Mouse (Mus musculus) embryonic facial prominence, embryonic 12.5 days (tissue): Measurements from ENCODE around the gene Nek10. TPM values are rescaled to one million over a fixed set of nuclear protein-coding genes. Genes with fewer than 3 reads are reported as not detected.
A peak's percentile ranks its signal among the peaks of the same experiment; 100 is the strongest.

ENCODE experiments used
- ATAC-seq: fragments of 200-750 bp; cut with Nextera tagmentation; 2 replicates; pipeline ENCODE4 v1.8.0; 2017; ENCODE audit not compliant: insufficient number of reproducible peaks, insufficient read depth, low FRiP score, low TSS enrichment
- H3K27ac ChIP-seq: fragments of 300-500 bp; sonication (generic); 2 replicates; pipeline ENCODE4 v1.5.1; 2016; ENCODE audit warnings: mild to moderate bottlenecking
- H3K27me3 ChIP-seq: fragments of 300-500 bp; sonication (generic); 2 replicates; pipeline ENCODE4 v1.6.1; 2016; ENCODE audit warnings: mild to moderate bottlenecking, moderate library complexity
- H3K36me3 ChIP-seq: fragments of 300-500 bp; sonication (generic); 2 replicates; pipeline ENCODE4 v1.6.1; 2016; ENCODE audit warnings: mild to moderate bottlenecking
- H3K4me1 ChIP-seq: fragments of 300-500 bp; sonication (generic); 2 replicates; pipeline ENCODE4 v1.6.1; 2016
- H3K4me2 ChIP-seq: fragments of 300-500 bp; sonication (generic); replicated peaks from 2 replicates; pipeline ENCODE4 v1.6.1; 2016; ENCODE audit warnings: mild to moderate bottlenecking, moderate library complexity
- H3K4me3 ChIP-seq: fragments of 300-500 bp; sonication (generic); 2 replicates; pipeline ENCODE4 v1.5.1; 2016; ENCODE audit warnings: mild to moderate bottlenecking
- H3K9ac ChIP-seq: fragments of 300-500 bp; sonication (generic); 2 replicates; pipeline ENCODE4 v1.6.1; 2016; ENCODE audit warnings: mild to moderate bottlenecking, moderate library complexity
- H3K9me3 ChIP-seq: fragments of 300-500 bp; sonication (generic); 2 replicates; pipeline ENCODE4 v1.6.1; 2016; ENCODE audit warnings: mild to moderate bottlenecking, moderate library complexity
- WGBS: fragments of 180-500 bp; shearing (Covaris S2); methylation state at CpG from one replicate; pipeline ENCODE4 v1.1.7; 2016; 5-methylcytosine and 5-hydroxymethylcytosine counted together
- polyA plus RNA-seq: library from polyadenylated mRNA; unstranded; fragments of >200 nt; fragmentation: Nextera tagmentation; extraction: Ambion mirVana; gene quantifications from 2 replicates; pipeline ENCODE4 v1.2.1, GENCODE M21; 2016

Gene Nek10
- polyA plus RNA-seq, 1 experiment from 2014 or later, result 0.09 TPM

DNA sequence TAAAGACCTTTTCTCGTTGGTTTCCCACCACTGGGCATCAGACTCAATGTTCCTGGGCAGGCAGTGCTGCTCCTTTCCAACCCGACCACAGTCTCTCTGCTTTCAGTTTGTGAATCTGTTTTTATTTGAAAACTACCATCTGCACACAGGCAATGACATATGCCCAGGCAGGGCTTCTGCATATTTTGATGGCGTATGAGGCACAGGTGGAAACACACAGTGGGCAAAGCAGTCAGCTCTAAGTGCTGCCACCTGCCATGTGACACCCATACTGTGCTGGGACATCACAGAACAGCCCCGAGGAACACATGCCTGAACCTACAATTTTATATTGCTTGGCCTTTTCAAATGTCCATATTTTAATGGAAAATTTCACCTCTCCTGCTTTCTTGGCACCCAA, 68.5 kb downstream of the Nek10 start:
- Histone ChIP-seq H3K9me3 (no peaks in the 10 kb centered on the region), H3K4me3 (no peak overlapping the region), H3K4me2 (no peak overlapping the region), H3K27ac (no peak overlapping the region), H3K9ac (no peak overlapping the region), H3K36me3 (no peaks in the 10 kb centered on the region), H3K27me3 (no peaks in the 10 kb centered on the region), H3K4me1 (no peaks in the 10 kb centered on the region)
- no peak for ATAC-seq
- 69% methylated on average over 4 of the region's 4 CpGs for WGBS

DNA sequence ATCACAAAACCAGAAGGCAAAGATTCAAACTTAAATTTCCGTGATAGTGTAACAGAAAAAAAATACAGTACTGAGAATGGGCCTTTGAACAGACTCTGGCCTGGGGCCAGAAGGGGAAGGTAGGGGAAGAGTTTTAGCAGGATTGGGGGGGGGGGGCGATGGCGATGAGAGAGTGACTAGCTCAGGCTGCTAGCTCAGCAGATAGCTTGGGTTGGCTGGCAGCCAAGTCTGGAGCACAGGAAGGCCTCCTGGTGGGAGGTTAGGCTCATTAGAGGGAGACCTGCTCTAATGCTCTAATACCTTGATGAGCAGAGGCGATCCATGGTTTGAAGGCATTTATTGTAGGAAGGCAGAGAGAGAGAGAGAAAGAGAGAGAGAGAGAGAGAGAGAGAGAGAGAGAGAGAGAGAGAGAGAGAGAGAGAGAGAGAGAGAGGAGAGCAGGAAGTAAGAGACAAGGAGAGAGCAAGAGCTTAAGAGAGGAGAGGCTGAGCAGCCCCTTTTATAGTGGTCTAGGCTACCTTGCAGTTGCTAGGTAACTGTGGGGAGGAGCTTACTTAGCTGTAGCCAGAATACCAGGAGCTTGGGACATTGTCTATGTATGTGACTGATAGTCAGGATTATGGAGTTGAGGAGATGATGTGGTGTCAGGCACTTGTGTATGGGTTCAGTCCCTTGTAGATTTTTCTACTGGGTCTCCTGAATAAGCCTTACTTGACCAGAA, 90.9 kb downstream of the Nek10 start:
- peak; percentile 80; the same call in 1 of the 2 replicates for ATAC-seq
- Histone ChIP-seq H3K4me3 (no peak overlapping the region), H3K36me3 (no peaks in the 10 kb centered on the region), H3K9ac (no peak overlapping the region), H3K27ac (no peak overlapping the region), H3K4me1 (no peaks in the 10 kb centered on the region; the same call in 1 of the 2 replicates), H3K9me3 (no peaks in the 10 kb centered on the region), H3K4me2 (no peak overlapping the region), H3K27me3 (no peaks in the 10 kb centered on the region)
- 24% methylated on average over 4 of the region's 4 CpGs for WGBS

DNA sequence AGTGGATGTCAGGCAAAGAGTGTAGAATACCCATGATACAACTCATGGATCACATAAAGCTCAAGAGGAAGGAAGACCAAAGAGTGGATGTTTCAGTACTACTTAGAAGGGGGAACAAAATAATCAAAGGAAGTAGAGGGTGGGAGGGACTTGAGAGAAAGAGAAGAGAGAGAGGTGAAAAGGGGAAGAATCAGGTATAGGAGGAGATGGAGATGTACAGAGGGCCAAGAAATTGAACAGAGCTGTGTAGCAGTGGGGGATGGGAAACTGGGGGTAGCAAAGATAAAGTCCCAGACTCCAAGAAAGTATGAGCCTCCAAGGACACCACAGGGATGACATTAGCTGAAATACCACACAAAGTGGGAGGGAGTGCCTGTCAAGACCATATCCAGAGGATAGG, 91.6 kb downstream of the Nek10 start:
- no peaks in the 10 kb centered on the region for H3K27me3 ChIP-seq
- no peaks in the 10 kb centered on the region for H3K36me3 ChIP-seq
- H3K9me3 ChIP-seq, result no peaks in the 10 kb centered on the region
- no peaks in the 10 kb centered on the region; the same call in 1 of the 2 replicates for H3K4me1 ChIP-seq
- no peak overlapping the region for H3K4me3 ChIP-seq
- H3K4me2 ChIP-seq, result no peak overlapping the region
- H3K9ac ChIP-seq, result no peak overlapping the region
- no peak overlapping the region for H3K27ac ChIP-seq
- ATAC-seq, result no peak

DNA sequence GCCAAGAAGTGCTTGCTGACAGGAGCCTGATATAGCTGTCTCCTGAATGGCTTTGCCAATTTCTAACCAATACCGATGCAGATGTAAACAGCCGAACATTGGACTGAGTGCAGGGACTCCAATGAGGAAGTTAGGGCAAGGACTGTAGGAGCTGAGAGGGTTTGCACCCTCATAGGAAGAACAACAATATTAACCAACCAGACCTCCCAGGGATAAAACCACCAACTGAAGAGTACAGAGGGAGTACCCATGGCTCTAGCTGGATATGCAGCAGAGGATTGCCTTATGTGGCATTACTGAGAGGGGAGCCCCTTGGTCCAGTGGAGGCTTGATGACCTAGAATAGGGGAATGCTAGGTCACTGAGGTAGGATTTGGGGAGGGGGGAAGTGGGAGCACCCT, 92.1 kb downstream of the Nek10 start:
- H3K27ac ChIP-seq, result no peak overlapping the region
- ATAC-seq, result no peak
- 81% methylated on average over 2 of the region's 2 CpGs for WGBS
- no peak overlapping the region for H3K9ac ChIP-seq
- H3K27me3 ChIP-seq, result no peaks in the 10 kb centered on the region
- H3K4me2 ChIP-seq, result no peak overlapping the region
- H3K4me3 ChIP-seq, result no peak overlapping the region
- no peaks in the 10 kb centered on the region for H3K36me3 ChIP-seq
- H3K4me1 ChIP-seq, result no peaks in the 10 kb centered on the region; the same call in 1 of the 2 replicates
- H3K9me3 ChIP-seq, result no peaks in the 10 kb centered on the region

DNA sequence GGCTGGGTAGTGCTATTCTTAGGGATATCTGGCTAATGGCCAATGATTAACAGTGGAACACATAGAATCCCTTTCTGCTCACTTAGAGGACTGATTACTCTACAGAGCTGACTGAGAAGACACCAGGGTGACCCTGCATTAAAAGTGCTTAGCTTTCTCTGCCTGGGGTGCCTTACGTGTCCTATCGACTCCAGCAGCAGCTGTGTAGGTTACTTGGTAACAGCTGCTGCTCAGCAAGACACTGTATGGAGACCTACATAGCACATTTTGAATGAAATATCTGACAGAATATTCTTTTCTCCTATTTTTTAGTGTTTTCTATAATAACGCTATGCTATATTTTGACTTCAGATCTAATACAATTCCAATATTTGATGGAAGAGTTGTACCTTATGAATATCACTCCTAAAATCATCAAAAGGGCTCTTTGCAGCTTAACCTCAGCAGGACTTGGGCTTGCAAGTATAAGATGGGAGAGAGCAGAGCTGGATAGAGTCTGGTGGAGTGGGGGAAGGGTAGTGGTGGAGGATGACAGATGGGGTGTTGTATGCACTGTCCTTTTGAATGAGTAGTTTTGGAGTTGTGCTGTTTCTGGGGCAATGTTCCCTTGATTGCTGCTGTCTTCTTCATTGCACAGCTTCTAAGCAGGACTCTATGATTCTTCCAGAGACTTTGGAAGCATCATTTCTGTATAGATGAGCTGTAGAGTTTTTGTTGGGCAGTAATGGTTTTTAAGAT, 93.4 kb downstream of the Nek10 start:
- no peak overlapping the region for H3K4me3 ChIP-seq
- H3K9me3 ChIP-seq, result no peaks in the 10 kb centered on the region
- no peaks in the 10 kb centered on the region for H3K27me3 ChIP-seq
- no peak for ATAC-seq
- H3K4me1 ChIP-seq, result no peaks in the 10 kb centered on the region; the same call in 1 of the 2 replicates
- no peak overlapping the region for H3K4me2 ChIP-seq
- no peaks in the 10 kb centered on the region for H3K36me3 ChIP-seq
- 88% methylated on average over 3 of the region's 3 CpGs for WGBS
- H3K27ac ChIP-seq, result no peak overlapping the region
- no peak overlapping the region for H3K9ac ChIP-seq

DNA sequence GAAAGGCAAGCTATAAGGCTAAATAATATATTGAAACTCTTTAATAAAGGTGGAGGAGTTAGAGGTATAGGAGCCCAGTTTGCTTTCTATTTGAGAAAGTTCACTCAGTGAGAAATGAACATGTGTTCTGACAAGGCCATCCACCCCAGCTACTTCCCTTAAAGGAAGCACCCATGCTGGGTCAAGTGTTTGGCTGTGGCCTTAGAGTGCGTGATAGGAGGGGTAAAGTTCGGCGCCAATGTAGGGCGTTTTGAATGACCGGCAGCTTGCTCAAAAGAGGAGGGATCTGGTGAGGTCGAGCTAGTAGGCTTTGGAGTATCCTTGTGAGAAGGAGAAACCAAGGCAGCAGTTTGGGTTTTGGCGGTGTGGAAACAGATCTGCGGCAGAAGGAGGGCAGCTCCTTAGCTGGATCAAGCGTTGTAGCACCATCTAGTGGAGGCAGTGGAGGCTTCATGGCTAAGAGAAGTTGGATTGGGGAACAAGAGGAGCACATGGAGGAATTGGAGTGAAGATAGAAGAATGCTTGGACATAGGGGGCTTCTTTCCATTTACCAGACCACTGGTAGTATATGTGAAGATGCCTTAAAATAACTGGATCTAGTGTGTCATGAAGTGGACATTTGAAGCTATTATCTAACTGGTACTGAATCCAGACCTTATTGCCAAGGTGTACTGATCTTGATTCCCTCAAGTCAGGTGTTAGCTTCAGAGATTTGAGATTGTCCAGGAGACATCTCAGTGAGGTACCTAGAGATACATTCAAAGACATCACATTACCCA, 101.7 kb downstream of the Nek10 start:
- 18% methylated on average over 9 of the region's 9 CpGs for WGBS
- ATAC-seq, result no peak
- H3K4me3 ChIP-seq, result no peak overlapping the region
- no peaks in the 10 kb centered on the region for H3K9me3 ChIP-seq
- H3K4me1 ChIP-seq, result no peaks in the 10 kb centered on the region
- H3K27me3 ChIP-seq, result no peaks in the 10 kb centered on the region
- H3K27ac ChIP-seq, result no peak overlapping the region
- no peaks in the 10 kb centered on the region for H3K36me3 ChIP-seq
- H3K9ac ChIP-seq, result no peak overlapping the region
- peak overlapping the region; percentile 30; the same call in 1 of the 2 replicates for H3K4me2 ChIP-seq

DNA sequence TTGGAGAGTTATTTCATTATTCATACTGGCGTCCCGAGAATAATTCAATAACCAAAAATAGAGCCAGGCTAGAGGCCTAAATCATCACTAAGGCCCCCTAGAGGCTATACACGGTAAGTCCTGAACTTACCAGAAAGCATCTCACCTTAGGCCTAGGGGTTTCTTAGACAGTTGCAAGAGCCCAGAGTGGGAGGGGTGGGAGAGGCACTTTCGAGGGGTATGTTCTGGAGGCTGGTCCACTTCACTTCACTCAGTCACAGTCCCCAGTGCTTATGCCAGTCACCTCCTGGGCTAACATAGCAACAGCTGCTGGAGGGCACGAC, 102.3 kb downstream of the Nek10 start:
- Histone ChIP-seq H3K9me3 (no peaks in the 10 kb centered on the region), H3K36me3 (no peaks in the 10 kb centered on the region), H3K27ac (no peak overlapping the region), H3K4me1 (no peaks in the 10 kb centered on the region), H3K4me3 (no peak overlapping the region), H3K4me2 (no peak overlapping the region), H3K9ac (no peak overlapping the region), H3K27me3 (no peaks in the 10 kb centered on the region)
- no peak for ATAC-seq
- 74% methylated on average over 5 of the region's 5 CpGs for WGBS

DNA sequence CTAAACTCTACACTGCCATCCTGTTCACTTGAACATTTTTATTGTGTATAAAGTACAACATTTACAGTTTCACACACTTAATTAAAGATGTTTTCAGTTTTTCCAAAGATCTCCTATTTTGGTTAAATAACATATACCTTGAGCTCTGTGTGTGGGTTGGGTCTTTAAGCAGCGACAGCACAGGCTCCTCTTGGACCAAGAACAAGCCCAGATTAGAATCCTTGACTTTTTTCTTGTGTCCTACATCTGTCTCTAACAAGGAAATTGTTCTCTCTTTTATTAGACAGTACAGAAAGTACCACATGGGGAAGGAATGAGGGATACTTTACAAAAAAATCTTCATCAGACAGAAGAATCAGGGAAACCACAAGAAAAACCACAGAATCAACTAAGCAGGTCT, 122.4 kb downstream of the Nek10 start:
- WGBS, result 63% methylated on average over 1 of the region's 1 CpGs
- Histone ChIP-seq H3K9ac (no peak overlapping the region), H3K9me3 (no peaks in the 10 kb centered on the region), H3K36me3 (no peaks in the 10 kb centered on the region), H3K4me2 (no peak overlapping the region), H3K4me1 (no peaks in the 10 kb centered on the region), H3K4me3 (no peak overlapping the region), H3K27ac (no peak overlapping the region), H3K27me3 (no peaks in the 10 kb centered on the region)
- no peak for ATAC-seq

DNA sequence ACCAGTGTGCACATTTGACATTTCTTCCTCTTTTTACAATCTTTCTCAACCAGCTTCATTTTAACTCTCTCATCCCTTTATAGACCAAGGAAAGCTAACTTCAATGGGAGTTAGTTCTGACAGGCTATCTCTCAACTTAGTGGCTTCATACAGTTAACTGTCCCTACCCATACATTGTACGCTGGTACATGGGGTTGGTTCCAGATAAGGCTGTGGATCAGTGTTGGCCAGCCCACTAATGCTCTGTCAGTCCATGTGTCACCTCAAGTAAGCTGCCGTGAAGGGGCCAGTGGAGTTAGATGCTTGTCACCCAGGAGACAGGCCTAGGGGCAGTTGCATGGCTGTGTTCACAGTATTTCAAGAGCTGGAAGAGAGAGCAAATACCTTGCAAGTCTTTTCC, 124.3 kb downstream of the Nek10 start:
- no peak overlapping the region for H3K27ac ChIP-seq
- H3K4me3 ChIP-seq, result no peak overlapping the region
- no peaks in the 10 kb centered on the region for H3K9me3 ChIP-seq
- 88% methylated on average over 2 of the region's 2 CpGs for WGBS
- ATAC-seq, result no peak
- no peaks in the 10 kb centered on the region for H3K36me3 ChIP-seq
- H3K4me2 ChIP-seq, result no peak overlapping the region
- H3K4me1 ChIP-seq, result no peaks in the 10 kb centered on the region
- H3K27me3 ChIP-seq, result no peaks in the 10 kb centered on the region
- H3K9ac ChIP-seq, result no peak overlapping the region

DNA sequence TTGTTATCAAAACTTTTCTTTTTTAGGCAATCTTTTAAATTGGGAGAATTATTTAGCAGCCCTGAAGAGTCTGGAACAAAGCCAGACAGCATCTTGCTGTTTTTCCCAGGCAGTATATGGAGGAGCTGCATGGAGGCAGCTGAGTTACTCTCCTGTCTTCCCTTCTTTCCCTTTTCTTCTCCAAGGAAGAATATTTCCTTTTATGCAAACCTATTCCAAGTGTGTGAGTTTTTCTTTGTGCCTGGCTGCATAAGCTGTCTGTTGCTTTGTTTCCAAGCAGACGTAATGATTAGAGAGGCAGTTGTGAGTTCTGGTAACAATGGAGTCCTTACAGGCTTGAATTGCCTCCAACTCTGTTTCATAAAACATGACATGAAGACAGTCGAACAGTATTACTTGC, 131.8 kb downstream of the Nek10 start:
- Histone ChIP-seq H3K27me3 (no peaks in the 10 kb centered on the region), H3K9me3 (no peaks in the 10 kb centered on the region), H3K36me3 (no peaks in the 10 kb centered on the region), H3K4me1 (no peaks in the 10 kb centered on the region), H3K27ac (no peak overlapping the region), H3K4me2 (no peak overlapping the region), H3K9ac (no peak overlapping the region), H3K4me3 (no peak overlapping the region)
- ATAC-seq, result no peak
- 64% methylated on average over 2 of the region's 2 CpGs for WGBS

DNA sequence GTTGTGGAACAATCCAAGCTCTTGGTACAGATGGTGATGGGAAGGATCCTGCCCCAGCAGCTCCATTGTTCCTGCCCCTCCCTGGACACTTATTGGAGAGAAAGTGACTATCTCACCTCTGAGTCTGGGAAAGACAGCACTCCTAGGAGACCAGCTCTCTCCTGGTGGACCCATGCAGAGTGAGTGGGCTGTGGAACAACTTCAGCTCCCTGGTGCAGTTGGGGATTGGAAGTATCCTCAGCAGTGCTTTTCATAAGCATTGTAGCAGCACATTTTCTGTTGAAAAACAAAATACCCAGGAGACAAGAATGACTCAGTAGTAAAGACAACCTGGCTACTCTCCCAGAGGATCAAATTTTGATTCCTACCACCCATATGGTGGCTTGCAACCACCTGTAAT, 142.7 kb downstream of the Nek10 start:
- H3K36me3 ChIP-seq, result no peaks in the 10 kb centered on the region
- no peak for ATAC-seq
- no peaks in the 10 kb centered on the region for H3K27me3 ChIP-seq
- no peak overlapping the region for H3K27ac ChIP-seq
- H3K9me3 ChIP-seq, result no peaks in the 10 kb centered on the region
- H3K4me3 ChIP-seq, result no peak overlapping the region
- H3K4me1 ChIP-seq, result no peaks in the 10 kb centered on the region
- H3K4me2 ChIP-seq, result no peak overlapping the region
- no peak overlapping the region for H3K9ac ChIP-seq

DNA sequence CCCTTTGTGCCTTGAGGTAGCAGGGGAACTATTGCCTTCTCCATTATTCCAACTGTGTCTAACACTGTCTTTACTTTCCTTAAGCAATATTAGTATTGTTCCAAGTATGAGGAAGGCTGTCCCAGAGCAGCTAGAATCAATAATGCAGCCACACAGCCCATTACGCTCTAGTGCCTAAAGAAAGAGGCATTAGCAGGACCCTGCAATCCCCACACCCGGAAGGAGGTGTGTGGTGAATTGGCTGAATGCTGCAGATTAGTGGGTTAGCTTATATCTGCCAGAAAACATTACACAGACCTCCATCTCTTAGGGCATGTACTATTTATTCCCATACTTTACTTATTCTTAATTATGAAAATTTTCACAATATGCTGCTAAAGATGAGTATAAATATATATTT, 145.8 kb downstream of the Nek10 start:
- no peak for ATAC-seq
- H3K4me3 ChIP-seq, result no peak overlapping the region
- no peaks in the 10 kb centered on the region for H3K36me3 ChIP-seq
- WGBS, result 83% methylated on average over 2 of the region's 2 CpGs
- H3K27ac ChIP-seq, result no peak overlapping the region
- H3K4me2 ChIP-seq, result no peak overlapping the region
- H3K9ac ChIP-seq, result no peak overlapping the region
- H3K4me1 ChIP-seq, result no peaks in the 10 kb centered on the region
- no peaks in the 10 kb centered on the region for H3K9me3 ChIP-seq
- no peaks in the 10 kb centered on the region for H3K27me3 ChIP-seq
